Mouse (Mus musculus): ENCODE data around the gene Il17rd. TPM values are rescaled to one million over a fixed set of nuclear protein-coding genes. Genes with fewer than 3 reads are reported as not detected.

The Il17rd gene
- polyA plus RNA-seq, 1 experiment from 2014 or later: 0.73 TPM

DNA sequence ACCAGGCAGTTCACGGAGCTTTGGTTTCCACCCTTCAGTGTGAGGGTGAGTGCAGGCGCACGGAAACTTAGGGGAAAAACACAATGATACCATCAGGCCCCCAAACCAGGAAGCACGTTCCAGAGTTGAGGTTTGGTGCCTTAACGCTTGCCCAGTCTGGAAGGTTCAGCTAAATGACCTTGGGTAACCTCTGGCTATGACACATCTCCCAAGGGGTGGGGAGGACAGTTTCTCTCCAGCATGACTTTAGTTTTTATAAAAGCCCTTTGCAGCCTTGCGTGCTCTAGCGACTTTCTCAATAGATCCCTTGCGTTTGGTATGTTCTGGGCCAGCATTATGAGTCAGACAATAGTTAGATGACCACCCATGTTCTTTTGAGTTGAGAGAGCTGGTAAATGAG is 84.8 kb downstream of the Il17rd start:
- 49% methylated on average over 8 of the region's 8 CpGs for WGBS
- TF ChIP-seq CTCF (IDR thresholded peaks at IDR 0.05; ENCODE audit: low read depth): no peak
- Histone ChIP-seq H3K27ac (ENCODE audit: low read depth, low read length) (no peak overlapping the region), H3K9ac (ENCODE audit: low read depth, low read length) (no peak overlapping the region), H3K36me3 (ENCODE audit: control insufficient read depth, insufficient read depth) (no peaks in the 10 kb centered on the region), H3K4me1 (replicated peaks; ENCODE audit: control insufficient read depth, insufficient read depth, low read length) (no peaks in the 10 kb centered on the region), H3K4me2 (replicated peaks; ENCODE audit: low read depth) (no peak overlapping the region), H3K27me3 (replicated peaks; ENCODE audit: control insufficient read depth, insufficient read depth, low read length) (no peaks in the 10 kb centered on the region), H3K4me3 (ENCODE audit: low read depth, low read length) (no peak overlapping the region), H3K9me3 (ENCODE audit: control insufficient read depth) (no peaks in the 10 kb centered on the region)
- ATAC-seq: no peak

DNA sequence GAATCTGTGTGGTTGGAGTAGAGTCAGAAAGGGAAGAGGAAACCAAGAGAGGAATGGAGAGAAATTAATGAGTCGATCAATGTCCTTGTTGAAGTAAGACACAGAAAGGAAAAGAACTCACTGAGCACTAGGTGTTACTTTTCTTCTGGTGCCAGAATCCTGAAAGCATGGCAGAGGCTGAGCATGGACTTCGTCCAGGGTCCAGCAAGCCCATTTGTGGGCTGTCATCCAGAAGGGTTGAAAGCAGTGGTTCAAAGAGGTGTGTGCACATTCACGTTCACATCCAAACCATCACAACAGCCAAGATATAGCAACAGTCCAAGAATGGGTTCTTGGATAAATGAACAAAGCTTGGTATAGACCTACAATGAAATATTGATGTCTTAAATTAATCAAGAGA is 91.3 kb downstream of the Il17rd start:
- H3K9me3 ChIP-seq (ENCODE audit: control insufficient read depth): no peaks in the 10 kb centered on the region
- no peak overlapping the region for H3K4me2 ChIP-seq (replicated peaks; ENCODE audit: low read depth)
- 95% methylated on average over 3 of the region's 3 CpGs for WGBS
- no peak overlapping the region for H3K4me3 ChIP-seq (ENCODE audit: low read depth, low read length)
- no peak overlapping the region for H3K9ac ChIP-seq (ENCODE audit: low read depth, low read length)
- no peaks in the 10 kb centered on the region for H3K4me1 ChIP-seq (replicated peaks; ENCODE audit: control insufficient read depth, insufficient read depth, low read length)
- H3K27me3 ChIP-seq (replicated peaks; ENCODE audit: control insufficient read depth, insufficient read depth, low read length): no peaks in the 10 kb centered on the region
- H3K36me3 ChIP-seq (ENCODE audit: control insufficient read depth, insufficient read depth): no peaks in the 10 kb centered on the region
- TF ChIP-seq CTCF (IDR thresholded peaks at IDR 0.05; ENCODE audit: low read depth): no peak
- H3K27ac ChIP-seq (ENCODE audit: low read depth, low read length): no peak overlapping the region
- ATAC-seq: no peak

DNA sequence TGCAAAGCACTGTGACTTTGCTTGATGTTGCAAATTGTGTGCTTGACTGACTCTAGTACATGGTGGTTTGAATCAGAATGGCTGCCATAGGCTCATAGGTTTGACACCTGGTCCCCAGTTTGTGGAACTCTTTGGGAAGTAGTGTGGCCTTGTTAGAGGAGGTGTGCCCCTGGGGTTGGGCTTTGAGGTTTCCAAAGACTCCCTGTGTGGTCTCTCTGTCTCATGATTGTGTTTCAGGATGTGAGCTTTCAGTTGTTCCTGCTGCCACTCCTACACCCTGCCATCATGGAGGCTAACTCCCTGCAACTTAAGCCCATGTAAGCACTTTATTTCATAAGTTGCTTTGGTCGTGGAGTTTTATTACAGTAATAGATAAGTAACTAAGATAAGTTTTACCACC is 91.9 kb downstream of the Il17rd start:
- H3K4me1 ChIP-seq (replicated peaks; ENCODE audit: control insufficient read depth, insufficient read depth, low read length): no peaks in the 10 kb centered on the region
- no peak for TF ChIP-seq CTCF (IDR thresholded peaks at IDR 0.05; ENCODE audit: low read depth)
- no peaks in the 10 kb centered on the region for H3K9me3 ChIP-seq (ENCODE audit: control insufficient read depth)
- H3K4me2 ChIP-seq (replicated peaks; ENCODE audit: low read depth): no peak overlapping the region
- H3K27me3 ChIP-seq (replicated peaks; ENCODE audit: control insufficient read depth, insufficient read depth, low read length): no peaks in the 10 kb centered on the region
- no peak overlapping the region for H3K4me3 ChIP-seq (ENCODE audit: low read depth, low read length)
- no peak for ATAC-seq
- no peaks in the 10 kb centered on the region for H3K36me3 ChIP-seq (ENCODE audit: control insufficient read depth, insufficient read depth)
- H3K9ac ChIP-seq (ENCODE audit: low read depth, low read length): no peak overlapping the region
- no peak overlapping the region for H3K27ac ChIP-seq (ENCODE audit: low read depth, low read length)
- 26% methylated on average over 1 of the region's 1 CpGs for WGBS

DNA sequence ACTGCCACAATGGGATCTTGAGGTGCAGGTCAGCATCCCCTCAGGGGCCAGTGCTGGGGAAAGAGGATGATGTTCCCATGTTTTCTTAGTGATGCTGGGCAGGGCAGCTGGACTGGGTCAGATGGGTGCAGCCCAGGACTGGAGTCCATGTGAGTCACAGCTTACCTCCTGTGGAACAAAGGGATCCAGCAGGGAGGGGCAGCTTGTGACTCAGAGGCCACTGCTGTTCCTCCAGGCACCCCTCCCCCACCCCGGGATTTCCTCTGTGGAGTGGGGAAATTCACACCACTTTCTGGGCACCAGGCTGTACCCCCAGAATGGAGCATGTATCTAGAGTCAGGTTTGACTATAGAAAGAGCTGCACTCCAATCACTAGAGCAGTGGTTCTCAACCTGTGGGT is 92.8 kb downstream of the Il17rd start:
- H3K36me3 ChIP-seq (ENCODE audit: control insufficient read depth, insufficient read depth): no peaks in the 10 kb centered on the region
- H3K9me3 ChIP-seq (ENCODE audit: control insufficient read depth): no peaks in the 10 kb centered on the region
- H3K4me2 ChIP-seq (replicated peaks; ENCODE audit: low read depth): no peak overlapping the region
- H3K9ac ChIP-seq (ENCODE audit: low read depth, low read length): no peak overlapping the region
- TF ChIP-seq CTCF (IDR thresholded peaks at IDR 0.05; ENCODE audit: low read depth): no peak
- no peak overlapping the region for H3K4me3 ChIP-seq (ENCODE audit: low read depth, low read length)
- H3K27me3 ChIP-seq (replicated peaks; ENCODE audit: control insufficient read depth, insufficient read depth, low read length): no peaks in the 10 kb centered on the region
- ATAC-seq: peak; percentile 75; the same call in 1 of the 2 replicates
- WGBS: 78% methylated on average over 1 of the region's 1 CpGs
- no peak overlapping the region for H3K27ac ChIP-seq (ENCODE audit: low read depth, low read length)
- no peaks in the 10 kb centered on the region for H3K4me1 ChIP-seq (replicated peaks; ENCODE audit: control insufficient read depth, insufficient read depth, low read length)

DNA sequence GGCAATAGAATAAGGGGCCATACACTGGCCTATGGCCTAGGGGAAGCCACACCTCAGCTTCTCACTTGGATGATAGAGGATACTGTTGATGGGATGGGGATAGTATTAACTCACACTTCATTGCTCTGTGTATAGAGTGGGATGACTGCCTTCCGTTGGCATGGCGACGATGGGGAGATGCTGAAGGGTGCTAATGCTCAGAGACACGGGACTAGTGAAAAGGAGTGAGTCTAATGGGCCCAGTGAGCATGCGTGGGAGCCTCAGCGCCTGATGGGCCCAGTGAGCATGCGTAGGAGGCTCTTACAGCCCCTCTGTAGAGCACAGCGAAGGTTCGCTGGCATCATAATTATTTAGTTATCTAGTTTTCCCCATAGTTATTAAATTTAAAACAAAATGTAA is 100.2 kb downstream of the Il17rd start:
- Histone ChIP-seq H3K27me3 (replicated peaks; ENCODE audit: control insufficient read depth, insufficient read depth, low read length) (no peaks in the 10 kb centered on the region), H3K4me1 (replicated peaks; ENCODE audit: control insufficient read depth, insufficient read depth, low read length) (no peaks in the 10 kb centered on the region), H3K4me3 (ENCODE audit: low read depth, low read length) (no peak overlapping the region), H3K36me3 (ENCODE audit: control insufficient read depth, insufficient read depth) (no peaks in the 10 kb centered on the region), H3K4me2 (replicated peaks; ENCODE audit: low read depth) (no peak overlapping the region), H3K27ac (ENCODE audit: low read depth, low read length) (no peak overlapping the region), H3K9ac (ENCODE audit: low read depth, low read length) (no peak overlapping the region), H3K9me3 (ENCODE audit: control insufficient read depth) (no peaks in the 10 kb centered on the region)
- no peak for ATAC-seq
- TF ChIP-seq CTCF (IDR thresholded peaks at IDR 0.05; ENCODE audit: low read depth): no peak
- WGBS: 88% methylated on average over 9 of the region's 9 CpGs

DNA sequence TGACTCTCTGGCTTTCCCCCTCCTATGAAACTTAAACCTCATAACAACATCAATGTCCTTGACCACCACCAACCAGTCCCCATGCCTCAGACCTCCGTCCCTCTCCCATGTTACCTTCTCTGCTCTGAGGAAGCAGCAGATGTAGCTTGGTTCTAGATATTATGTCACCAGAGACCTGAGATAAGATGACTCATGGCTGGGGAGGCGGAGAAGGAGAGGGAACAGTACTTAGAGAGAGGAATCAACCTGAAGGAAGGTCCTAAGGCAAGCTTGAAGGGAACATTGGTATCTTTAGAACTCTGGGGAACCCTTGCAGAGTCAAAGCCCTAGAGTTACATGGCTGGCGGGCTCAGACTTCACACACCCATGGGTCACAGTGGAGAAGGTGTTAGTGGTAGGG is 101.2 kb downstream of the Il17rd start:
- Histone ChIP-seq H3K4me3 (ENCODE audit: low read depth, low read length) (no peak overlapping the region), H3K27ac (ENCODE audit: low read depth, low read length) (no peak overlapping the region), H3K36me3 (ENCODE audit: control insufficient read depth, insufficient read depth) (no peaks in the 10 kb centered on the region), H3K9ac (ENCODE audit: low read depth, low read length) (no peak overlapping the region), H3K4me1 (replicated peaks; ENCODE audit: control insufficient read depth, insufficient read depth, low read length) (no peaks in the 10 kb centered on the region), H3K9me3 (ENCODE audit: control insufficient read depth) (no peaks in the 10 kb centered on the region), H3K4me2 (replicated peaks; ENCODE audit: low read depth) (no peak overlapping the region), H3K27me3 (replicated peaks; ENCODE audit: control insufficient read depth, insufficient read depth, low read length) (no peaks in the 10 kb centered on the region)
- TF ChIP-seq CTCF (IDR thresholded peaks at IDR 0.05; ENCODE audit: low read depth): no peak
- 88% methylated on average over 3 of the region's 3 CpGs for WGBS
- ATAC-seq: no peak

DNA sequence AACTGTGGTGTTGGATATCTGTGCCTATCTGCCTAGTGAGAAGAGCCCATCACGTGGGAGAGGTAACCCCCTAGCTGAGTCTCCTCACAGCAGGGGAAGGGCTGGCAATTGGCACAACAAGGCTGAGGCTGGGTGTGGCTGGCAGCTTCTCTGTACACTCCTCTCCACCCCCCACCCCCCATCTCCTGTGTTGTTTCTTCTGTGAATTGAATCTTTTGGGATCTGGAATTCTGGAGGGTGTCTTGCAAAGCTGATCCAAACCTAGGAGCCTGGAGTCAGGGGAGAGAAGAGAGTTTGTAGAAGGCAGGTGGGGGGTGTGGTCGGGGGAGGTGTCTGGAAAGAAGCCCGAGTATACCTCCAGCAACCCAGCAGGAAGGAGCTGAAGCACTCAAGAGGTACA is 102.7 kb downstream of the Il17rd start:
- no peak for ATAC-seq
- H3K4me3 ChIP-seq (ENCODE audit: low read depth, low read length): no peak overlapping the region
- H3K36me3 ChIP-seq (ENCODE audit: control insufficient read depth, insufficient read depth): no peaks in the 10 kb centered on the region
- H3K27ac ChIP-seq (ENCODE audit: low read depth, low read length): no peak overlapping the region
- H3K4me1 ChIP-seq (replicated peaks; ENCODE audit: control insufficient read depth, insufficient read depth, low read length): no peaks in the 10 kb centered on the region
- no peaks in the 10 kb centered on the region for H3K27me3 ChIP-seq (replicated peaks; ENCODE audit: control insufficient read depth, insufficient read depth, low read length)
- WGBS: 31% methylated on average over 3 of the region's 3 CpGs
- H3K9ac ChIP-seq (ENCODE audit: low read depth, low read length): no peak overlapping the region
- H3K4me2 ChIP-seq (replicated peaks; ENCODE audit: low read depth): no peak overlapping the region
- no peaks in the 10 kb centered on the region for H3K9me3 ChIP-seq (ENCODE audit: control insufficient read depth)
- no peak for TF ChIP-seq CTCF (IDR thresholded peaks at IDR 0.05; ENCODE audit: low read depth)
